Mouse (Mus musculus) neural tube, embryonic 11.5 days (tissue): Measurements from ENCODE around the gene Actg2. TPM values are rescaled to one million over a fixed set of nuclear protein-coding genes. Genes with fewer than 3 reads are reported as not detected.

ENCODE experiments used
- ATAC-seq: fragments of 200-750 bp; cut with Nextera tagmentation; 2 replicates; pipeline ENCODE4 v1.8.0; 2017; ENCODE audit warnings: moderate number of reproducible peaks, mild to moderate bottlenecking, moderate TSS enrichment, moderate library complexity; ENCODE audit not compliant: insufficient read depth, low FRiP score, low TSS enrichment
- DNase-seq: peaks from one replicate; pipeline ENCODE4 v3.0.0-alpha.2; 2015; ENCODE audit warnings: low spot score
- H3K27ac ChIP-seq: fragments of 300-500 bp; sonication (generic); 2 replicates; pipeline ENCODE4 v1.5.1; 2014; ENCODE audit warnings: low read depth, mild to moderate bottlenecking, low read length
- H3K27me3 ChIP-seq: fragments of 300-500 bp; sonication (generic); 2 replicates; pipeline ENCODE4 v1.6.1; 2014; ENCODE audit warnings: mild to moderate bottlenecking, low read length, mixed read lengths; ENCODE audit not compliant: control insufficient read depth, insufficient read depth
- H3K36me3 ChIP-seq: fragments of 300-500 bp; sonication (generic); 2 replicates; pipeline ENCODE4 v1.6.1; 2014; ENCODE audit warnings: mild to moderate bottlenecking, low read length, moderate library complexity, mixed read lengths; ENCODE audit not compliant: control insufficient read depth, insufficient read depth
- H3K4me1 ChIP-seq: fragments of 300-500 bp; sonication (generic); 2 replicates; pipeline ENCODE4 v1.6.1; 2014; ENCODE audit warnings: low read length, mixed read lengths; ENCODE audit not compliant: control insufficient read depth, insufficient read depth
- H3K4me2 ChIP-seq: fragments of 300-500 bp; sonication (generic); 2 replicates; pipeline ENCODE4 v1.6.1; 2014; ENCODE audit warnings: low read depth, mild to moderate bottlenecking, moderate library complexity
- H3K4me3 ChIP-seq: fragments of 300-500 bp; sonication (generic); 2 replicates; pipeline ENCODE4 v1.5.1; 2014; ENCODE audit warnings: low read depth, low read length
- H3K9ac ChIP-seq: fragments of 300-500 bp; sonication (generic); 2 replicates; pipeline ENCODE4 v1.6.1; 2014; ENCODE audit warnings: mild to moderate bottlenecking, low read length
- H3K9me3 ChIP-seq: fragments of 300-500 bp; sonication (generic); 2 replicates; pipeline ENCODE4 v1.6.1; 2016; ENCODE audit warnings: low read length; ENCODE audit not compliant: control insufficient read depth
- WGBS: fragments of 180-500 bp; shearing (Covaris S2); extraction: QIAGEN DNeasy Blood & Tissue Kit; methylation state at CpG from one replicate; pipeline ENCODE4 v1.1.7; 2014; 5-methylcytosine and 5-hydroxymethylcytosine counted together
- polyA plus RNA-seq: library from polyadenylated mRNA; unstranded; fragments of >200 nt; fragmentation: Nextera tagmentation; extraction: Ambion mirVana; gene quantifications from 2 replicates; pipeline ENCODE4 v1.2.1, GENCODE M21; 2014

Gene Actg2
- polyA plus RNA-seq, 1 experiment from 2014 or later, result 0.66 TPM

GRCm38 (mm10) chr6:83496009-83496752 lies 39.9 kb downstream of the Actg2 start:
- 96% methylated on average over 9 of the region's 9 CpGs for WGBS
- no peak for DNase-seq
- no peak overlapping the region for H3K4me2 ChIP-seq

GRCm38 (mm10) chr6:83490622-83491021 lies 45.4 kb downstream of the Actg2 start:
- Histone ChIP-seq H3K9me3 (no peaks in the 10 kb centered on the region), H3K4me1 (no peaks in the 10 kb centered on the region), H3K4me3 (no peak overlapping the region), H3K27ac (no peak overlapping the region), H3K27me3 (no peaks in the 10 kb centered on the region), H3K9ac (no peak overlapping the region), H3K36me3 (peaks cover 3% of the 10 kb centered on the region), H3K4me2 (no peak overlapping the region)
- no peak for ATAC-seq
- WGBS, result 85% methylated on average over 4 of the region's 4 CpGs
- DNase-seq, result no peak

More at GRCm38 (mm10) chr6:83496009-83496752, 39.9 kb downstream of the Actg2 start:
- Histone ChIP-seq H3K4me1 (no peaks in the 10 kb centered on the region), H3K27ac (no peak overlapping the region), H3K27me3 (no peaks in the 10 kb centered on the region), H3K9me3 (no peaks in the 10 kb centered on the region), H3K36me3 (no peaks in the 10 kb centered on the region; the same call in 1 of the 2 replicates), H3K9ac (no peak overlapping the region), H3K4me3 (no peak overlapping the region)
- ATAC-seq, result no peak

GRCm38 (mm10) chr6:83488200-83488599 lies 47.9 kb downstream of the Actg2 start:
- Histone ChIP-seq H3K4me1 (no peaks in the 10 kb centered on the region), H3K27me3 (no peaks in the 10 kb centered on the region), H3K27ac (no peak overlapping the region), H3K4me3 (no peak overlapping the region), H3K4me2 (no peak overlapping the region), H3K9me3 (no peaks in the 10 kb centered on the region), H3K36me3 (peaks cover 3% of the 10 kb centered on the region), H3K9ac (no peak overlapping the region)
- WGBS, result 93% methylated on average over 5 of the region's 5 CpGs
- ATAC-seq, result no peak
- DNase-seq, result no peak

GRCm38 (mm10) chr6:83487298-83487697 lies 48.8 kb downstream of the Actg2 start:
- Histone ChIP-seq H3K27me3 (no peaks in the 10 kb centered on the region), H3K4me1 (no peaks in the 10 kb centered on the region), H3K9me3 (no peaks in the 10 kb centered on the region), H3K4me2 (no peak overlapping the region), H3K4me3 (no peak overlapping the region), H3K36me3 (peaks cover 3% of the 10 kb centered on the region), H3K9ac (no peak overlapping the region), H3K27ac (no peak overlapping the region)
- 89% methylated on average over 4 of the region's 4 CpGs for WGBS
- DNase-seq (no peak), ATAC-seq (no peak)

- no peak overlapping the region for H3K4me2 ChIP-seq
- no peaks in the 10 kb centered on the region for H3K4me1 ChIP-seq
- WGBS, result 80% methylated on average over 4 of the region's 4 CpGs
- no peak overlapping the region for H3K27ac ChIP-seq
- H3K27me3 ChIP-seq, result no peaks in the 10 kb centered on the region
- no peak overlapping the region for H3K4me3 ChIP-seq
- peaks cover 5% of the 10 kb centered on the region for H3K36me3 ChIP-seq
- no peaks in the 10 kb centered on the region for H3K9me3 ChIP-seq
- DNase-seq (no peak), ATAC-seq (no peak)
- H3K9ac ChIP-seq, result no peak overlapping the region
Observed at GRCm38 (mm10) chr6:83485854-83486253, 50.2 kb downstream of the Actg2 start.

GRCm38 (mm10) chr6:83483776-83484175 lies 52.3 kb downstream of the Actg2 start:
- H3K9ac ChIP-seq, result peak overlapping the region; percentile 18; the same call in 1 of the 2 replicates
- H3K9me3 ChIP-seq, result no peaks in the 10 kb centered on the region
- 93% methylated on average over 7 of the region's 7 CpGs for whole genome bisulfite sequencing
- no peaks in the 10 kb centered on the region for H3K4me1 ChIP-seq
- peaks cover 4% of the 10 kb centered on the region for H3K36me3 ChIP-seq
- no peak overlapping the region for H3K4me2 ChIP-seq
- no peaks in the 10 kb centered on the region for H3K27me3 ChIP-seq
- no peak for ATAC-seq
- DNase-seq, result no peak
- no peak overlapping the region for H3K4me3 ChIP-seq
- H3K27ac ChIP-seq, result no peak overlapping the region

GRCm38 (mm10) chr6:83482418-83483085 lies 53.5 kb downstream of the Actg2 start:
- no peaks in the 10 kb centered on the region for H3K27me3 ChIP-seq
- DNase-seq (no peak), ATAC-seq (no peak)
- no peaks in the 10 kb centered on the region for H3K9me3 ChIP-seq
- H3K9ac ChIP-seq, result no peak overlapping the region
- peaks cover 4% of the 10 kb centered on the region for H3K36me3 ChIP-seq
- no peak overlapping the region for H3K4me2 ChIP-seq
- H3K4me3 ChIP-seq, result no peak overlapping the region
- WGBS, result 63% methylated on average over 10 of the region's 10 CpGs
- no peaks in the 10 kb centered on the region for H3K4me1 ChIP-seq
- no peak overlapping the region for H3K27ac ChIP-seq

- ATAC-seq (no peak), DNase-seq (no peak)
- Histone ChIP-seq H3K36me3 (peaks cover 4% of the 10 kb centered on the region), H3K27ac (no peak overlapping the region), H3K9me3 (no peaks in the 10 kb centered on the region), H3K4me3 (no peak overlapping the region), H3K4me1 (no peaks in the 10 kb centered on the region), H3K9ac (no peak overlapping the region), H3K27me3 (no peaks in the 10 kb centered on the region), H3K4me2 (no peak overlapping the region)
- 89% methylated on average over 6 of the region's 6 CpGs for WGBS
Observed at GRCm38 (mm10) chr6:83480019-83480655, 55.9 kb downstream of the Actg2 start.
